Mouse (Mus musculus) lung, embryonic 14.5 days (tissue): ENCODE measurements at regions not wholly inside any gene's neighbourhood (a gene's known extent, or its start where the extent isn't known, plus 50 kb on each side); places are given as distances from the start of the nearest gene placed in this dataset.

Experiments used
- ATAC-seq: fragments of 200-750 bp; cut with Nextera tagmentation; 2 replicates; pipeline ENCODE4 v1.8.0; 2017; ENCODE audit warnings: mild to moderate bottlenecking, moderate TSS enrichment, moderate library complexity; ENCODE audit not compliant: insufficient read depth
- DNase-seq: peaks from one replicate; pipeline ENCODE4 v3.0.0-alpha.2; 2015
- H3K27ac ChIP-seq: fragments of 300-500 bp; sonication (generic); 2 replicates; pipeline ENCODE4 v1.5.1; 2014; ENCODE audit warnings: low read depth, mild to moderate bottlenecking, moderate library complexity
- H3K27me3 ChIP-seq: fragments of 300-500 bp; sonication (generic); 2 replicates; pipeline ENCODE4 v1.6.1; 2014; ENCODE audit warnings: low read length, control low read depth; ENCODE audit not compliant: insufficient read depth
- H3K36me3 ChIP-seq: fragments of 300-500 bp; sonication (generic); 2 replicates; pipeline ENCODE4 v1.6.1; 2014; ENCODE audit warnings: control low read depth; ENCODE audit not compliant: insufficient read depth
- H3K4me1 ChIP-seq: fragments of 300-500 bp; sonication (generic); 2 replicates; pipeline ENCODE4 v1.6.1; 2014; ENCODE audit warnings: antibody characterized with exemption, control low read depth; ENCODE audit not compliant: insufficient read depth
- H3K4me2 ChIP-seq: fragments of 300-500 bp; sonication (generic); 2 replicates; pipeline ENCODE4 v1.6.1; 2014; ENCODE audit warnings: mild to moderate bottlenecking
- H3K4me3 ChIP-seq: fragments of 300-500 bp; sonication (generic); 2 replicates; pipeline ENCODE4 v1.5.1; 2014; ENCODE audit warnings: low read depth, low read length
- H3K9ac ChIP-seq: fragments of 300-500 bp; sonication (generic); 2 replicates; pipeline ENCODE4 v1.6.1; 2014
- H3K9me3 ChIP-seq: fragments of 300-500 bp; sonication (generic); 2 replicates; pipeline ENCODE4 v1.6.1; 2016; ENCODE audit warnings: low read depth, low read length, control low read depth
- CTCF ChIP-seq: IDR thresholded peaks from 2 replicates; pipeline ENCODE4 v1.5.1; 2016; ENCODE audit warnings: antibody characterized with exemption, low read depth
- WGBS: fragments of 180-500 bp; shearing (Covaris S2); extraction: QIAGEN DNeasy Blood & Tissue Kit; methylation state at CpG from one replicate; pipeline ENCODE4 v1.1.7; 2014; 5-methylcytosine and 5-hydroxymethylcytosine counted together

- Histone ChIP-seq H3K4me3 (no peak overlapping the region), H3K9ac (no peak overlapping the region), H3K4me2 (no peak overlapping the region), H3K27me3 (no peaks in the 10 kb centered on the region), H3K36me3 (no peaks in the 10 kb centered on the region), H3K27ac (no peak overlapping the region), H3K9me3 (no peaks in the 10 kb centered on the region), H3K4me1 (no peaks in the 10 kb centered on the region)
- ATAC-seq (peak; percentile 69), DNase-seq (peak; percentile 30)
- 52% methylated on average over 5 of the region's 5 CpGs for WGBS
- TF ChIP-seq CTCF, result no peak
Observed at GRCm38 (mm10) chr12:73462091-73462490, 84.1 kb downstream of the Tmem30b start.

- Histone ChIP-seq H3K27ac (no peak overlapping the region), H3K4me3 (no peak overlapping the region), H3K9ac (no peak overlapping the region), H3K9me3 (no peaks in the 10 kb centered on the region), H3K36me3 (no peaks in the 10 kb centered on the region), H3K4me2 (no peak overlapping the region), H3K27me3 (no peaks in the 10 kb centered on the region), H3K4me1 (no peaks in the 10 kb centered on the region)
- WGBS, result 17% methylated on average over 2 of the region's 2 CpGs
- ATAC-seq (no peak), DNase-seq (no peak)
- TF ChIP-seq CTCF, result no peak
Observed at GRCm38 (mm10) chr12:73460291-73460761, 85.9 kb downstream of the Tmem30b start.

- no peak for TF ChIP-seq CTCF
- H3K36me3 ChIP-seq, result no peaks in the 10 kb centered on the region
- no peaks in the 10 kb centered on the region for H3K4me1 ChIP-seq
- H3K27ac ChIP-seq, result no peak overlapping the region
- H3K4me3 ChIP-seq, result no peak overlapping the region
- no peak overlapping the region for H3K4me2 ChIP-seq
- H3K9me3 ChIP-seq, result no peaks in the 10 kb centered on the region; the same call in 1 of the 2 replicates
- WGBS, result 54% methylated on average over 3 of the region's 3 CpGs
- no peaks in the 10 kb centered on the region for H3K27me3 ChIP-seq
- no peak for ATAC-seq
- no peak overlapping the region for H3K9ac ChIP-seq
- no peak for DNase-seq
Observed at GRCm38 (mm10) chr12:73451257-73451656, 94.9 kb downstream of the Tmem30b start.

DNA sequence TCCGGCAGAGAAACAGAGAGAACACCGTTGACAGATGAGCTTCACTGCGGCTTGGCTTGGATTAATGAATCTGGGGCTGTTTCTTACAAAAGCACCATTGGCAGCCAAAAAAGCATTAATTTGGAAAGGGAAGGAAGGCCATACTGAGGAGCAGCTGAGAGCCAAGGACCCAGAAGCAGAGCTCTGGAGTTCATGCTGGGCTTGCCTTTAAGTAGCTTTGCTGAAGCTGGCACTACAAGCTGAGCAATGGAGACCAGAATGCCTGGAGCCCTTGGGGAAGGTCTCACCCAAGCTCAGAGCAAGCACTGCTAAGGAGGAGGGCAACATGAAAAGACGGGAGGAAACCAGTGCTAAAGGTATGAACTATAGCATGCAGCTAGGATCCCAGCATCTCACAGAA lies 95.7 kb downstream of the Tmem30b start:
- WGBS, result 75% methylated on average over 4 of the region's 4 CpGs
- no peaks in the 10 kb centered on the region; the same call in 1 of the 2 replicates for H3K9me3 ChIP-seq
- no peak for TF ChIP-seq CTCF
- H3K4me1 ChIP-seq, result no peaks in the 10 kb centered on the region
- no peak overlapping the region for H3K4me3 ChIP-seq
- H3K4me2 ChIP-seq, result no peak overlapping the region
- H3K27ac ChIP-seq, result no peak overlapping the region
- H3K27me3 ChIP-seq, result no peaks in the 10 kb centered on the region
- ATAC-seq (no peak), DNase-seq (no peak)
- no peaks in the 10 kb centered on the region for H3K36me3 ChIP-seq
- no peak overlapping the region for H3K9ac ChIP-seq

DNA sequence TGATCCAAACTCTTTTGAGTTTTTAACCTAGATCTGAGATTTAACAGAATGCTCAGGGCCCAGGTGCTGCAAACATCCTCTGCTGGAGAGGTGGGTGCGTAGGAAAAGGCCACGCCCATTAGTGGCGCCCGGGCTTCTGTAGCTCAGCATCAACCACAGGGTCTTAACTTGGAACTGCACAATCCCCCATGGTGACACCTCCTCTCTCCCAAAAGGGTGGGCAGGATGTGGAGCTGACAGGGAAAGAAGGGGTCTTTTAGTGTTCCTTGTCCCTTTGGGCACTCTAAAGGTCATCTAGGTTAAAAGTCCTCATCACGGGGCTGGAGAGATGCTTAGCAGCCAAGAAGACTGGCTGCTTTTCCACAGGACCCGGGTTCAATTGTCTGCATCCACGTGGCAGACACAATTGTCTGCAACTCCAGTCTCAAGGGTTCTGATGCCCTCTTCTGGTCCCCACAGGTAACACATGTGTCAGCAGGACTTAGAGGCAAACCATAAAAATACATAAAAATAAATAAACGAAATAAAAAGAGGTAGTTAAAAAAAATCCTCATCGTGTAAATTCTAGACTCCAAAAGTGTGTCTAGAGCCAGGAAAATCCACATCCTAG lies 96.2 kb downstream of the Tmem30b start:
- DNase-seq (peak; percentile 61), ATAC-seq (no peak)
- Histone ChIP-seq H3K4me1 (no peaks in the 10 kb centered on the region), H3K9ac (no peak overlapping the region), H3K9me3 (no peaks in the 10 kb centered on the region; the same call in 1 of the 2 replicates), H3K4me2 (no peak overlapping the region), H3K4me3 (no peak overlapping the region), H3K36me3 (no peaks in the 10 kb centered on the region), H3K27ac (no peak overlapping the region), H3K27me3 (no peaks in the 10 kb centered on the region)
- WGBS, result 55% methylated on average over 9 of the region's 9 CpGs
- peak; percentile 74 for TF ChIP-seq CTCF

DNA sequence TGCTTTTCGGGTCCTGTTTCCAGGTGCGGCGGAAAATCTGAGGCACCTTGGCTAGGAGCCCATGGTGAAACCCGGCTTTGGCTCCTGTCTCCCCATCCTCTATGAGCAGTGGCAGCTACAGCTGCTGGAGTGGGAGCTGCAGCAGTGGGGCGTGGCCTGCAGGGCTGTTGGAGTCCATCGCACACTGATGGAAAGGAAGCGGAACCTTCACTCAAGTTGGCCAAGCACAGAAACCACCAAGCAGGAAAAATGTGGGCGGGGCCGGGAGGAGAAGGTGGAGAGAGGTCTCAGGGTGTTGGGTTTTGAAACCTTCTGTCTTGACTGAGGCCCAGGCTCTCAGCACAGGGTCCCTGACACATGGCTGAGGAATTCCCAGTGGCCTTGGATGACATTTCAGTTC lies 97.1 kb downstream of the Tmem30b start:
- 0 out of 2 replicates have a peak overlapping the region, but pooled peaks have one; percentile 9 for H3K4me3 ChIP-seq

GRCm38 (mm10) chr12:73448388-73448965 lies 97.7 kb downstream of the Tmem30b start:
- Histone ChIP-seq H3K9ac (no peak overlapping the region), H3K4me3 (0 out of 2 replicates have a peak overlapping the region, but pooled peaks have one; percentile 9), H3K27ac (no peak overlapping the region), H3K9me3 (no peaks in the 10 kb centered on the region; the same call in 1 of the 2 replicates), H3K4me1 (no peaks in the 10 kb centered on the region), H3K36me3 (no peaks in the 10 kb centered on the region), H3K27me3 (no peaks in the 10 kb centered on the region), H3K4me2 (peak overlapping the region; percentile 50)
- no peak for DNase-seq
- no peak for ATAC-seq
- TF ChIP-seq CTCF, result no peak
- 25% methylated on average over 10 of the region's 10 CpGs for WGBS

More for the DNA sequence above, 97.1 kb downstream of the Tmem30b start:
- H3K9me3 ChIP-seq, result no peaks in the 10 kb centered on the region; the same call in 1 of the 2 replicates
- H3K9ac ChIP-seq, result no peak overlapping the region
- peak; percentile 78; the same call in 1 of the 2 replicates for ATAC-seq
- no peak for TF ChIP-seq CTCF
- 30% methylated on average over 9 of the region's 9 CpGs for WGBS
- no peaks in the 10 kb centered on the region for H3K27me3 ChIP-seq
- H3K27ac ChIP-seq, result no peak overlapping the region
- peak; percentile 62 for DNase-seq
- no peaks in the 10 kb centered on the region for H3K36me3 ChIP-seq
- H3K4me2 ChIP-seq, result peak overlapping the region; percentile 50
- H3K4me1 ChIP-seq, result no peaks in the 10 kb centered on the region
